Mouse (Mus musculus): ENCODE measurements around the gene Atp5g3. TPM values are rescaled to one million over a fixed set of nuclear protein-coding genes. Genes with fewer than 3 reads are reported as not detected.

Atp5g3 gene
- polyA plus RNA-seq, 1 experiment from 2014 or later: 1,028 TPM

DNA sequence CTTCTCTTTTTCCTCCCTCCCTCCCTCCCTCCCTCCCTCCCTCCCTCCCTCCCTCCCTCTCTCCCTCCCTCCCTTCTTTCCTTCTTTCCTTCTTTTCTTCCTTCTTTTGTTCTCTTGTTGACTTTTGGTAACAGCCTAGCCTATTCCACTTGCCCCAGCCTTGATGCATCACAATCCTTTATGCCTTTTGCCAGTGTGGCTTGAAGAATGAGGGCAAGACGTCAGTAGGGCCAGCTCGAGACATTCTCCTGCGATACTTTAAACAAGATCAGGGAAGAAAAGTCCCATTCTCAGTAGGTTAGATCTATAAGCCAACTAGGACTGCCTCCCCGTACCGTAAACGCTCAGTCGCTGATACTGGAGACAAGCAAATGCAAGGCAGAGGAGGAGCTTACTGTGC lies 29.3 kb upstream of the Atp5g3 start:
- H3K4me3 ChIP-seq (ENCODE audit: low read depth, low read length): no peak overlapping the region
- WGBS: 83% methylated on average over 7 of the region's 7 CpGs
- no peak overlapping the region for H3K4me2 ChIP-seq (ENCODE audit: low read depth, severe bottlenecking)
- no peaks in the 10 kb centered on the region for H3K4me1 ChIP-seq (ENCODE audit: control insufficient read depth, insufficient read depth, low read length)
- DNase-seq (ENCODE audit: low spot score): no peak
- no peak for ATAC-seq (ENCODE audit: insufficient number of reproducible peaks, low FRiP score, low TSS enrichment, low read depth)
- H3K36me3 ChIP-seq (ENCODE audit: control insufficient read depth, insufficient read depth, low read length): no peaks in the 10 kb centered on the region
- H3K27ac ChIP-seq (replicated peaks; ENCODE audit: low read depth, low read length): no peak overlapping the region
- H3K9me3 ChIP-seq (ENCODE audit: control insufficient read depth, low read length): no peaks in the 10 kb centered on the region
- no peak overlapping the region for H3K9ac ChIP-seq (ENCODE audit: low read length)
- H3K27me3 ChIP-seq (ENCODE audit: control insufficient read depth, insufficient read depth, low read length): no peaks in the 10 kb centered on the region

DNA sequence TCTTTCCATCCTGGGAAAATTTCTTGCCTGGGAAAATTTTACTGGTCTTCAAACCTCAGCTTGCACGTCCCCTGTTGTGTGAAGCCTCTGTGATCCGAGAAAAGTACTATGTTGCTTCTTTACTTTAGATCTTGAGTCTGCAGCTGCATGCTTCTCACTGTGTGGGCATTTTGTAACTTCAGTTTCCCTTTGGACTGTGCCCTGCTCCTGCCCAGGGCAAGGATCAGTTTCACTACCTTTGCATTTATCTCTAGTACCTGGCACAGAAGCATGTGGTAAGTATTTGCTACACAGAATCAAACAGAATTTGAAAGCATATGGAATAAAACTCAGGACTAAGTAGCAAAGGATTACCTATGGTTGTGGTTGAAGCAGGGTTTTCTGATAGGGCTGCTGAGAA lies 27.8 kb upstream of the Atp5g3 start:
- WGBS: 79% methylated on average over 2 of the region's 2 CpGs
- Histone ChIP-seq H3K36me3 (ENCODE audit: control insufficient read depth, insufficient read depth, low read length) (no peaks in the 10 kb centered on the region), H3K4me2 (ENCODE audit: low read depth, severe bottlenecking) (no peak overlapping the region), H3K27ac (replicated peaks; ENCODE audit: low read depth, low read length) (no peak overlapping the region), H3K9me3 (ENCODE audit: control insufficient read depth, low read length) (no peaks in the 10 kb centered on the region), H3K27me3 (ENCODE audit: control insufficient read depth, insufficient read depth, low read length) (no peaks in the 10 kb centered on the region), H3K4me1 (ENCODE audit: control insufficient read depth, insufficient read depth, low read length) (no peaks in the 10 kb centered on the region), H3K9ac (ENCODE audit: low read length) (no peak overlapping the region), H3K4me3 (ENCODE audit: low read depth, low read length) (no peak overlapping the region)
- DNase-seq (ENCODE audit: low spot score) (no peak), ATAC-seq (ENCODE audit: insufficient number of reproducible peaks, low FRiP score, low TSS enrichment, low read depth) (no peak)

- no peaks in the 10 kb centered on the region for H3K9me3 ChIP-seq (ENCODE audit: control insufficient read depth, low read length)
- DNase-seq (ENCODE audit: low spot score) (no peak), ATAC-seq (ENCODE audit: insufficient number of reproducible peaks, low FRiP score, low TSS enrichment, low read depth) (no peak)
- H3K9ac ChIP-seq (ENCODE audit: low read length): no peak overlapping the region
- no peak overlapping the region for H3K4me3 ChIP-seq (ENCODE audit: low read depth, low read length)
- H3K4me2 ChIP-seq (ENCODE audit: low read depth, severe bottlenecking): no peak overlapping the region
- H3K27ac ChIP-seq (replicated peaks; ENCODE audit: low read depth, low read length): no peak overlapping the region
- H3K27me3 ChIP-seq (ENCODE audit: control insufficient read depth, insufficient read depth, low read length): no peaks in the 10 kb centered on the region
- H3K4me1 ChIP-seq (ENCODE audit: control insufficient read depth, insufficient read depth, low read length): no peaks in the 10 kb centered on the region
- H3K36me3 ChIP-seq (ENCODE audit: control insufficient read depth, insufficient read depth, low read length): no peaks in the 10 kb centered on the region
- 85% methylated on average over 8 of the region's 8 CpGs for WGBS
These were observed 21.7 kb upstream of the Atp5g3 start for GRCm38 (mm10) chr2:73932676-73933313.

DNA sequence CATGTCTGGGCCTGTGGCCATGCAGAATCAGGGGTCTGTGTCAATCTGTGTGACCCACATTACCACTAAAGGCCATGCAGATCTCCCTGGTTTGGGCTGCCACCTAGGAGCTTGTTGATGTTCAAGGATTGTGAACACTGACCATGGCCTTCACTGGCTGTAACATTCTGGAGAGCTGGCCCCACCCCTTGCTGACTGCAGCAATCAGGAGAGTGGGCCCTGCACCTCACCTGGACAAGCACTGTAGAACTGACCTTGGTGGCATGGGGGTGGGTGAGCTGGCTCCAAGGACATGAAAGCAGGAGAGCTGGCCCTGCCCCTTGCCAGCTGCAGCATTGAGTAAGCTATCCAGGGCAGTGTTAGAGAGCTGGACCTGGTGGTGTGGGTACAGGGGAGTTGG lies 16.6 kb upstream of the Atp5g3 start:
- Histone ChIP-seq H3K9me3 (ENCODE audit: control insufficient read depth, low read length) (no peaks in the 10 kb centered on the region), H3K9ac (ENCODE audit: low read length) (no peak overlapping the region), H3K27me3 (ENCODE audit: control insufficient read depth, insufficient read depth, low read length) (no peaks in the 10 kb centered on the region), H3K4me2 (ENCODE audit: low read depth, severe bottlenecking) (no peak overlapping the region), H3K4me1 (ENCODE audit: control insufficient read depth, insufficient read depth, low read length) (no peaks in the 10 kb centered on the region), H3K36me3 (ENCODE audit: control insufficient read depth, insufficient read depth, low read length) (no peaks in the 10 kb centered on the region), H3K27ac (replicated peaks; ENCODE audit: low read depth, low read length) (no peak overlapping the region), H3K4me3 (ENCODE audit: low read depth, low read length) (no peak overlapping the region)
- ATAC-seq (ENCODE audit: insufficient number of reproducible peaks, low FRiP score, low TSS enrichment, low read depth) (no peak), DNase-seq (ENCODE audit: low spot score) (no peak)

GRCm38 (mm10) chr2:73925539-73925938 lies 14.4 kb upstream of the Atp5g3 start:
- Histone ChIP-seq H3K4me1 (ENCODE audit: control insufficient read depth, insufficient read depth, low read length) (no peaks in the 10 kb centered on the region), H3K4me2 (ENCODE audit: low read depth, severe bottlenecking) (no peak overlapping the region), H3K27me3 (ENCODE audit: control insufficient read depth, insufficient read depth, low read length) (no peaks in the 10 kb centered on the region), H3K27ac (replicated peaks; ENCODE audit: low read depth, low read length) (no peak overlapping the region), H3K4me3 (ENCODE audit: low read depth, low read length) (no peak overlapping the region), H3K36me3 (ENCODE audit: control insufficient read depth, insufficient read depth, low read length) (no peaks in the 10 kb centered on the region), H3K9me3 (ENCODE audit: control insufficient read depth, low read length) (no peaks in the 10 kb centered on the region), H3K9ac (ENCODE audit: low read length) (no peak overlapping the region)
- WGBS: 72% methylated on average over 3 of the region's 3 CpGs
- DNase-seq (ENCODE audit: low spot score) (no peak), ATAC-seq (ENCODE audit: insufficient number of reproducible peaks, low FRiP score, low TSS enrichment, low read depth) (no peak)

DNA sequence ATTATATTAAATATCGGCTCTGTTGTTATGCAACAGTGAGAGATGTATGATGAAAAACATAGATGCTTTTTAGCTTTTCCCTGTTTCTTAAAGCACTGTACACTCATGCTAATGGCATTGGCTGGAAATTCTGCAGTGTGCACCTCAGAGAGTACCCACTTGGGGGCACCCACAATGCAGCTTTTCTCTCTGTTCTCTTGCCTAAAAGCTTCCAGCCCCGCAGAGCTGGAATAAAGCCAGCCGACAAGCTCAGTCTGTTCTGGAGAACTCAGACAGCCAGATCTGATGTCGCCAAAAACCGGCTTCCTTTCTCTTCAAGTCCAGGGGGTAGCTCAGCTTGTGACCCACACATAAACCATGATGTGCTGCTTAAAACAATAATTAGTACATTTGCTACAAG lies 14.0 kb upstream of the Atp5g3 start:
- ATAC-seq (ENCODE audit: insufficient number of reproducible peaks, low FRiP score, low TSS enrichment, low read depth) (no peak; the same call in 1 of the 2 replicates), DNase-seq (ENCODE audit: low spot score) (peak; percentile 78)
- H3K4me2 ChIP-seq (ENCODE audit: low read depth, severe bottlenecking): no peak overlapping the region
- H3K4me1 ChIP-seq (ENCODE audit: control insufficient read depth, insufficient read depth, low read length): no peaks in the 10 kb centered on the region
- H3K9ac ChIP-seq (ENCODE audit: low read length): no peak overlapping the region
- H3K27me3 ChIP-seq (ENCODE audit: control insufficient read depth, insufficient read depth, low read length): no peaks in the 10 kb centered on the region
- WGBS: 26% methylated on average over 5 of the region's 5 CpGs
- H3K36me3 ChIP-seq (ENCODE audit: control insufficient read depth, insufficient read depth, low read length): no peaks in the 10 kb centered on the region
- no peak overlapping the region for H3K4me3 ChIP-seq (ENCODE audit: low read depth, low read length)
- H3K27ac ChIP-seq (replicated peaks; ENCODE audit: low read depth, low read length): no peak overlapping the region
- no peaks in the 10 kb centered on the region for H3K9me3 ChIP-seq (ENCODE audit: control insufficient read depth, low read length)

DNA sequence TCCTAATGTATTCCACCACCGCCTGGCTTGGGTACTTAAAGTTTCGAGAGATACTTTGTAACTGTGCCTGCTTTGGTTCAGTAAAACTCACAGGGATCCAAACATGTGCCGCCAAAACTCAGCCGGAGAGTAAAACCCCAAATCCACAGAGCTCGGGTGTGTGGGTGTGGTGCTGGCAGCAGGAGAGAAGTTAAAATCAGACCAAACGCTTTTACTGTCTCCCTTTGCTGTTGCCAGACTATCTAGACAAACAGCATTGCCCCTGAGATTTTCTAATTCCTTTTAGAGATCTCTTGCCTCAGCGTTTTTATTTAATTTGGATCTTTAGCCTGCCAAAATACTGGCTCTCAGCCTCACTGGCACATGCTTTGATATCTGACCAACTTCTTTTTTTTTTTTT lies 8.5 kb upstream of the Atp5g3 start:
- no peaks in the 10 kb centered on the region for H3K27me3 ChIP-seq (ENCODE audit: control insufficient read depth, insufficient read depth, low read length)
- H3K4me3 ChIP-seq (ENCODE audit: low read depth, low read length): no peak overlapping the region
- 76% methylated on average over 7 of the region's 7 CpGs for WGBS
- no peaks in the 10 kb centered on the region for H3K9me3 ChIP-seq (ENCODE audit: control insufficient read depth, low read length)
- DNase-seq (ENCODE audit: low spot score) (no peak), ATAC-seq (ENCODE audit: insufficient number of reproducible peaks, low FRiP score, low TSS enrichment, low read depth) (no peak)
- H3K36me3 ChIP-seq (ENCODE audit: control insufficient read depth, insufficient read depth, low read length): no peaks in the 10 kb centered on the region
- H3K9ac ChIP-seq (ENCODE audit: low read length): no peak overlapping the region
- H3K4me2 ChIP-seq (ENCODE audit: low read depth, severe bottlenecking): no peak overlapping the region
- no peaks in the 10 kb centered on the region for H3K4me1 ChIP-seq (ENCODE audit: control insufficient read depth, insufficient read depth, low read length)
- H3K27ac ChIP-seq (replicated peaks; ENCODE audit: low read depth, low read length): no peak overlapping the region

DNA sequence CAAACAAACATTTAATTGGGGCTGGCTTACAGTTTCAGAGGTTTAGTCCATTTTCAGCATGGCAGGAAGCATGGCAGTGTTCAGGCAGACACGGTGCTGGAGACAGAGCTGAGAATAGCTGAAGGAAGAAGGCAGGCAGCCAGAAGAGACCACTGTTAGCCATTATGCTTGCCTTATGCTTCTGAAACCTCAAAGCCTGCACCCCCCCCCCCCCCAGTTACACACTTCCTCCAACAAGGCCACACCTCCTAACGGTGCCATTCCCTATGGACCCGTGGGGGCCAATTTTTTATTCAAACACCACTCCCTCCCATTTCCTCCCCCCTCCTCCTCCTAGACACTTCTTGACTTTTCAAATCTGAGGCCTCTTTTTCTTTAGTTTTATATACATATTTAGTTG lies 1.1 kb upstream of the Atp5g3 start:
- 75% methylated on average over 3 of the region's 3 CpGs for WGBS
- H3K4me3 ChIP-seq (ENCODE audit: low read depth, low read length): no peak overlapping the region

More for the DNA sequence above, 1.1 kb upstream of the Atp5g3 start:
- Histone ChIP-seq H3K9me3 (ENCODE audit: control insufficient read depth, low read length) (no peaks in the 10 kb centered on the region), H3K4me2 (ENCODE audit: low read depth, severe bottlenecking) (no peak overlapping the region), H3K36me3 (ENCODE audit: control insufficient read depth, insufficient read depth, low read length) (peaks cover 14% of the 10 kb centered on the region; the same call in 1 of the 2 replicates), H3K27ac (replicated peaks; ENCODE audit: low read depth, low read length) (no peak overlapping the region), H3K9ac (ENCODE audit: low read length) (no peak overlapping the region), H3K4me1 (ENCODE audit: control insufficient read depth, insufficient read depth, low read length) (0 out of 2 replicates have a peak, but pooled peaks cover 2% of the 10 kb centered on the region), H3K27me3 (ENCODE audit: control insufficient read depth, insufficient read depth, low read length) (no peaks in the 10 kb centered on the region)
- DNase-seq (ENCODE audit: low spot score) (no peak), ATAC-seq (ENCODE audit: insufficient number of reproducible peaks, low FRiP score, low TSS enrichment, low read depth) (no peak)

All from limb, embryonic 11.5 days (tissue).